Mouse (Mus musculus): ENCODE data around the gene Bglap. TPM values are rescaled to one million over a fixed set of nuclear protein-coding genes. Genes with fewer than 3 reads are reported as not detected.

Bglap gene
- polyA plus RNA-seq, 1 experiment from 2014 or later: not detected

- Histone ChIP-seq H3K4me3 (peak overlapping the region; percentile 73), H3K4me1 (peaks cover 46% of the 10 kb centered on the region), H3K9me3 (no peaks in the 10 kb centered on the region), H3K9ac (peak overlapping the region; percentile 73), H3K27me3 (replicated peaks) (no peaks in the 10 kb centered on the region; the same call in 1 of the 2 replicates), H3K4me2 (peak overlapping the region; percentile 75), H3K27ac (replicated peaks) (peak overlapping the region; percentile 96), H3K36me3 (peaks cover 17% of the 10 kb centered on the region)
- 46% methylated on average over 11 of the region's 11 CpGs for WGBS
- peak; percentile 35 for ATAC-seq (ENCODE audit: extremely low read depth, insufficient number of reproducible peaks, low FRiP score, low TSS enrichment)
These were observed 46.8 kb downstream of the Bglap start for GRCm38 (mm10) chr3:88337367-88338020.

GRCm38 (mm10) chr3:88336058-88337013 is 47.9 kb downstream of the Bglap start, which contains the start of the genes Tmem79 and Smg5:
Tmem79 (minus strand) TSS chr3:88336148.
Smg5 (plus strand) TSS chr3:88336260.
- peak; percentile 80 for ATAC-seq (ENCODE audit: extremely low read depth, insufficient number of reproducible peaks, low FRiP score, low TSS enrichment)
- 2% methylated on average over 51 of the region's 66 CpGs for WGBS
- Histone ChIP-seq H3K4me2 (peak within 1 kb of the TSS; percentile 75), H3K4me3 (peak within 1 kb of the TSS; percentile 73), H3K9ac (peak within 1 kb of the TSS; percentile 92), H3K27me3 (replicated peaks) (no peaks in the 10 kb centered on the region; the same call in 1 of the 2 replicates), H3K9me3 (no peaks in the 10 kb centered on the region), H3K36me3 (peaks cover 7% of the 10 kb centered on the region), H3K27ac (replicated peaks) (peak within 1 kb of the TSS; percentile 96), H3K4me1 (peaks cover 46% of the 10 kb centered on the region)

- Histone ChIP-seq H3K4me3 (peak overlapping the region; percentile 73), H3K4me2 (peak overlapping the region; percentile 75), H3K27me3 (replicated peaks) (no peaks in the 10 kb centered on the region; the same call in 1 of the 2 replicates), H3K9ac (peak overlapping the region; percentile 92), H3K4me1 (peaks cover 44% of the 10 kb centered on the region), H3K27ac (replicated peaks) (peak overlapping the region; percentile 96), H3K36me3 (peaks cover 7% of the 10 kb centered on the region), H3K9me3 (no peaks in the 10 kb centered on the region)
- under 1% methylated on average over 27 of the region's 27 CpGs for WGBS
- ATAC-seq (ENCODE audit: extremely low read depth, insufficient number of reproducible peaks, low FRiP score, low TSS enrichment): peak; percentile 25; the same call in 1 of the 2 replicates
These were observed 48.7 kb downstream of the Bglap start for GRCm38 (mm10) chr3:88335436-88336053.

GRCm38 (mm10) chr3:88334902-88335435 is 49.3 kb downstream of the Bglap start:
- peak overlapping the region; percentile 92 for H3K9ac ChIP-seq
- H3K9me3 ChIP-seq: no peaks in the 10 kb centered on the region
- H3K36me3 ChIP-seq: peaks cover 8% of the 10 kb centered on the region
- WGBS: 39% methylated on average over 3 of the region's 3 CpGs
- H3K4me3 ChIP-seq: peak overlapping the region; percentile 73
- H3K27ac ChIP-seq (replicated peaks): peak overlapping the region; percentile 96
- ATAC-seq (ENCODE audit: extremely low read depth, insufficient number of reproducible peaks, low FRiP score, low TSS enrichment): no peak
- peaks cover 44% of the 10 kb centered on the region for H3K4me1 ChIP-seq
- H3K27me3 ChIP-seq (replicated peaks): no peaks in the 10 kb centered on the region; the same call in 1 of the 2 replicates
- H3K4me2 ChIP-seq: peak overlapping the region; percentile 75

DNA sequence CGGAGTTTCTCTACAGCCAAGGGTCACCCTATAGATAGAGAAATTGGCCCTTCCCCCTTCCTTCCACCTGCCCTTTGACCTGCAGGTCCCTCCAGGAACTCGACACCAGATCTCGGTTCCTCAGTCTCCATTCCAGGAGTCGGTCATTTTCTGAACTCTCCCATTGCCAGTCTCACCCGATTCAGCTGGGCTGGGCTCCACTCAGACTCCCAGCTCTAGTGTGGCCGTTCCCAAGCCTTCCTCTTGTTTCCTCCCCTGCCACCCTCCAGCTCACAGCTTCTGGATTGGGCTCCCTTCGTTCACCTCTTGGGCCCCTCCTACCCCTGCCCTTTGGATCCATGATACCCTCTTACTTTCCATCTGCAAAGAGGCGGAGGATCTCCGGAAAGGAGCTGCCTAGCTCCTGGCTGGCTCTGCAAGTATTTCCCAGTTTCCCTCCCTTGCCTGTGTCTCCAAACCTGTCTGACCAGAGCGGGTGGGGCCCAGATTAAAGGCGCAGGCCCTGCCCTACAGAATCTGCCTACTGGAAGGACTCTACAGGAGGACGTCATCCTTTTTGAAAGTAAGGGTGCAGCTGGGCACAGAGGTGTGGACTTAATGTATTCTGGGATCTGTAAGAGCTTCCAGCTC is 50.1 kb downstream of the Bglap start:
- H3K27ac ChIP-seq (replicated peaks): no peak overlapping the region
- H3K36me3 ChIP-seq: peaks cover 16% of the 10 kb centered on the region
- no peak overlapping the region for H3K4me3 ChIP-seq
- ATAC-seq (ENCODE audit: extremely low read depth, insufficient number of reproducible peaks, low FRiP score, low TSS enrichment): no peak
- H3K9ac ChIP-seq: peak overlapping the region; percentile 58
- peak overlapping the region; percentile 75 for H3K4me2 ChIP-seq
- H3K9me3 ChIP-seq: no peaks in the 10 kb centered on the region
- WGBS: 42% methylated on average over 12 of the region's 12 CpGs
- no peaks in the 10 kb centered on the region; the same call in 1 of the 2 replicates for H3K27me3 ChIP-seq (replicated peaks)
- peaks cover 41% of the 10 kb centered on the region for H3K4me1 ChIP-seq

Other genes starting within 250 kb of the Bglap start
- gene Mef2d, start 242.1 kb downstream of the Bglap start, polyA plus RNA-seq (2015; fragmentation: Nextera tagmentation; extraction: Ambion mirVana): 35.5 and 37.1 TPM in 2 replicates
- 0.13 and 0.76 TPM in 2 replicates for gene Rhbg, start 129.8 kb downstream of the Bglap start, polyA plus RNA-seq (2015; fragmentation: Nextera tagmentation; extraction: Ambion mirVana)
- gene Gm38392, start 97.3 kb downstream of the Bglap start, polyA plus RNA-seq (2015; fragmentation: Nextera tagmentation; extraction: Ambion mirVana): 0.79 TPM in 1 of 2 replicates, not detected in the other
- gene Tsacc, start 87.5 kb downstream of the Bglap start, polyA plus RNA-seq (2015; fragmentation: Nextera tagmentation; extraction: Ambion mirVana): 13.7 and 14.9 TPM in 2 replicates
- gene Cct3, start 87.3 kb downstream of the Bglap start, polyA plus RNA-seq (2015; fragmentation: Nextera tagmentation; extraction: Ambion mirVana): 400 and 448 TPM in 2 replicates
- 160 and 173 TPM in 2 replicates for gene Glmp, start 59.4 kb downstream of the Bglap start, polyA plus RNA-seq (2015; fragmentation: Nextera tagmentation; extraction: Ambion mirVana)
- 1.6 TPM in 2 replicates for gene Tmem79, start 48.3 kb downstream of the Bglap start, polyA plus RNA-seq (2015; fragmentation: Nextera tagmentation; extraction: Ambion mirVana)
- 43.9 and 44.2 TPM in 2 replicates for gene Smg5, start 48.2 kb downstream of the Bglap start, polyA plus RNA-seq (2015; fragmentation: Nextera tagmentation; extraction: Ambion mirVana)
- 2.6 and 3.8 TPM in 2 replicates for gene Paqr6, start 19.9 kb downstream of the Bglap start, polyA plus RNA-seq (2015; fragmentation: Nextera tagmentation; extraction: Ambion mirVana)
- not detected in 2 replicates for gene Bglap3, start 11.7 kb downstream of the Bglap start, polyA plus RNA-seq (2015; fragmentation: Nextera tagmentation; extraction: Ambion mirVana)
- gene Bglap2, start 5.8 kb downstream of the Bglap start, polyA plus RNA-seq (2015; fragmentation: Nextera tagmentation; extraction: Ambion mirVana): not detected in 2 replicates
- 110 and 112 TPM in 2 replicates for gene Pmf1, start 25.9 kb upstream of the Bglap start, polyA plus RNA-seq (2015; fragmentation: Nextera tagmentation; extraction: Ambion mirVana)
- gene Slc25a44, start 40.7 kb upstream of the Bglap start, polyA plus RNA-seq (2015; fragmentation: Nextera tagmentation; extraction: Ambion mirVana): 12.0 and 12.5 TPM in 2 replicates
- 1.3 and 1.7 TPM in 2 replicates for gene Sema4a, start 76.7 kb upstream of the Bglap start, polyA plus RNA-seq (2015; fragmentation: Nextera tagmentation; extraction: Ambion mirVana)
- gene Lmna, start 125.5 kb upstream of the Bglap start, polyA plus RNA-seq (2015; fragmentation: Nextera tagmentation; extraction: Ambion mirVana): 86.7 and 97.1 TPM in 2 replicates
- gene Mex3a, start 147.9 kb upstream of the Bglap start, polyA plus RNA-seq (2015; fragmentation: Nextera tagmentation; extraction: Ambion mirVana): 9.9 and 10.1 TPM in 2 replicates
- 1.1 and 1.5 TPM in 2 replicates for gene Rab25, start 163.8 kb upstream of the Bglap start, polyA plus RNA-seq (2015; fragmentation: Nextera tagmentation; extraction: Ambion mirVana)
- 131 and 150 TPM in 2 replicates for gene Lamtor2, start 168.6 kb upstream of the Bglap start, polyA plus RNA-seq (2015; fragmentation: Nextera tagmentation; extraction: Ambion mirVana)
- 33.1 and 34.1 TPM in 2 replicates for gene Ubqln4, start 169.3 kb upstream of the Bglap start, polyA plus RNA-seq (2015; fragmentation: Nextera tagmentation; extraction: Ambion mirVana)
- gene Ssr2, start 191.4 kb upstream of the Bglap start, polyA plus RNA-seq (2015; fragmentation: Nextera tagmentation; extraction: Ambion mirVana): 173 and 202 TPM in 2 replicates
- 73.1 and 73.4 TPM in 2 replicates for gene Arhgef2, start 221.5 kb upstream of the Bglap start, polyA plus RNA-seq (2015; fragmentation: Nextera tagmentation; extraction: Ambion mirVana)